Mouse (Mus musculus): ENCODE data around the gene Rcor1.

Gene Rcor1

DNA sequence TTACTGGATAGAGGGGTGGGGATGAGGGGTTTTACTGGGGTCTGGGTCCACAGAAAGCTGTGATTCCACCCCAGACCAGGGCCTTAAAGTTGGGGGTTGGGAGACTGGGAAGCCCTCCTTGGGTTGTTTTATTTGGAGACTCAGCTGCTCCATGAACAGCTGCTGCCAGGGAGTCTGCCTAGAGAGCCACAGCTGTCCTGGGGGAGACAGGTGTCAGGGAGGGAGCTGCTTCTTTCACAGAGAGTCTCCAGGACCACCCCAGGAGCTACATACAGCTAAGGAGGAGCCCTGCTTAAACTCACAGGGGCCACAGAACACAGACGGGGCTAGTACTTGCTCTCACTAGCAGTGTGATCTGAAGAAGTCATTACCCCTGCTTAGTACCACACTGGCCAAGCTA, 18.0 kb upstream of the Rcor1 start:
- DNase-seq (ENCODE audit: low spot score in 2 of 2): no peak

DNA sequence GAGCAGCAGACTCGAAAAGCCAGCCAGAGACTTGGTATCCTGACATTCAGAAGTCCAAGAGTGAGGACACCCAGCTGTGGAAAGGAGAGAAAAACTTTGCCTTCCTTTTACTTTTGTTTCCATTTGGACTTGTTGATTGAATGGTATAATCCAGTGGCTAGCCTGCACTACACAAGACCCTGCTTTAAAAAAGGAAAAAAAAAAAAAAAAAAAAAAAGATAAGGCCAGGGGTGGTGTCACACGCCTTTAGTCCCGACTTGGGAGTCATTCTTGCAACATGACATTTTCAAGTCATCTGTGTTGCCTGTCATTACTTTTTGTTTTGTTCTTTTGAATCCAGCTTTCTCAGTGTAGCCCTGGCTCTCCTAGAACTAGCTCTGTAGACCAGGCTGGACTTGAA, 17.6 kb upstream of the Rcor1 start:
- no peak for DNase-seq (ENCODE audit: low spot score in 2 of 2)

DNA sequence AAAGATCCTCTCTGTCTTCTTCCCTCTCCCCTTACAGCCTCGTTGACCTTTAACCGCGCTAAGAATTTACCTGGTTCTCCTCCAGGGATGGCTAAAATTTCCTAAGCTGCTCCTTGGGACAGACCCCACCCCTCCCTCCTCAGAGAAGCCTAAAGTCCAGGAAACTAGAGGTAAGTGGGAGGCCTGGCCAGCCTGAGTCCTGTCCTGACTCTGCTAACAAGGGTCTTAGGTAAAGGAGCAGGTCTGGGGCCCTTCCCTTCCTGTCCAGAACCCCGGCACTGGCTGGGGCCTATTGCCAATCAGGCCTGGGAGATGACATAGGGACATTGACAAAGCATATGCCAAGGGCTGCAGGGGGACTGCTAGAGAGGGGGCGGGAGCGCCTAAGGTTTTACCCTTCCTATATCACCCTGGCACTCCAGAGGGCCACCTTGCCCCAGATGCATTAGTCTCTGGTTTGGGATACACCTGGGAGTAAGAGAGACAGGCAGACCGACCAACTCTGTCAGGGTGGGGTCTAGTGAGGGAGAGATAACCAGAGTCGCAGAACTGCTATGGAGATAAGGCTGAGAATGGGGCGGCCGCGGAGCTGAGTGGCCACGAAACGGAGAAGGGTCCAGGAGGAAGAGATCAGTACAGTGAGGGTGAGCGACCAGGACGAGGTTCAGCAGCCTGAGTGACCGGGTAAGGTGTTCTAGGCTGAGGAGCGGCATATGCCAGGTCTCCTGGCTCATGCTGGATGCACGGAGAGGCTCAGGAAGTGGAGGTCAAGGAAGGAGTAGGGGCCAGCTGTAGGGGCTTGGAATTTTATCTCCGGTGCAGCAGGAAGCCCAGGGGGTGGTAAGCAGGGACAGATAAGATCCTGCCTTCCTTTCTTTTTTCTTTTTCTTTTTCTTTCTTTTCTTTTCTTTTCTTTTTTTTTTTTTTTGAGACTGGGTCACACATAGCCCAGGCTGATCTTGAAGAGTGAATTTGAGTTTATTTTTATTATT, 10.7 kb upstream of the Rcor1 start:
- DNase-seq (ENCODE audit: low spot score in 2 of 2): peak; percentile 52 to 70

DNA sequence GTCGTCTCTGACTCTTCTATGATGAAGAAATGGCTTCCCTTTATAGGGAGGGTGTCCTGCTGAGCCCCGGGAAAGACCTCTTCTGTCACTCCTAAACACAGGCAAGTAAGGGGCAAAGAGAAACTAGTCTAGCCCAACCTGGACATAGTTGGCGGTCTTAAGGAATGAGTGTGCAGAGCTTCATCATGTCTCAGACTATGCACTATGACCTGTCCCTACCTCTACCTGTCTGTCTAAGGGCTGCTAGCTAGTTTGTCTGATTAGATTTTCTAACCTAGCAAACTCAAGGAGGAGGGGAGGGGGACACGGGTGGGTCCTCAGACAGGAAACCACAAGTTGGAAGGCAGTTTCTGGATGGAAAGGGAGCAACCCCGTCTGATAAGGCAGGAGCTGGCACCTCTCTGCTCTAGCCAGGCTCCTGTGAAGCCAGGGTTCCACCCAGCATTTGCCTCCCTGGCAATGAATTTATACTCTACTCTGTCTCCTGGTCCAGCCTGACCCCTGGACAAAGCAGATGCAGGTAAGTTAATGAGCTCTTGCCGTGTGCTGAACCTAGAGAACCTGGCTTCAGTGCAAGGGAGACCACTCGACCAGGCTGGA, 9.8 kb upstream of the Rcor1 start:
- DNase-seq (ENCODE audit: low spot score in 2 of 2): no peak

DNA sequence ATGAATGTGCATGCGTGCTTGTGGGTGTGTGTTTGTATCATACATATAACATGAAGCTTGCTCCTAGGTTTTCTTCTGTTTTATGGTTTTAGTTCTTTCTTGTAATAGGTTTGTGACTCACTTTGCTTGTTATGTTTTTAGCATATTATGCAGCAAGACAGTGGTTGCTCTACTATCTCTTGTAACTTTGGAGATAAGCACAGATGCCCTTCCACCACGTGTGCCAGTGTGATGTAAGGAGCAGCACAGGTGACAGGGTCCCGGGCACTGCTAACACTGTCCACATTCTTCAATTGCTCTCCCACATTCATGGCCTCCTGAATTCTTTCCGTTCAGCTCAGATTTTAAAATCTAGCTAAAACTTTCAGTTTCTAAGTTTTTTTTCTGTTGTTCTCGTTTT, 6.3 kb upstream of the Rcor1 start:
- DNase-seq (ENCODE audit: low spot score in 2 of 2): no peak

DNA sequence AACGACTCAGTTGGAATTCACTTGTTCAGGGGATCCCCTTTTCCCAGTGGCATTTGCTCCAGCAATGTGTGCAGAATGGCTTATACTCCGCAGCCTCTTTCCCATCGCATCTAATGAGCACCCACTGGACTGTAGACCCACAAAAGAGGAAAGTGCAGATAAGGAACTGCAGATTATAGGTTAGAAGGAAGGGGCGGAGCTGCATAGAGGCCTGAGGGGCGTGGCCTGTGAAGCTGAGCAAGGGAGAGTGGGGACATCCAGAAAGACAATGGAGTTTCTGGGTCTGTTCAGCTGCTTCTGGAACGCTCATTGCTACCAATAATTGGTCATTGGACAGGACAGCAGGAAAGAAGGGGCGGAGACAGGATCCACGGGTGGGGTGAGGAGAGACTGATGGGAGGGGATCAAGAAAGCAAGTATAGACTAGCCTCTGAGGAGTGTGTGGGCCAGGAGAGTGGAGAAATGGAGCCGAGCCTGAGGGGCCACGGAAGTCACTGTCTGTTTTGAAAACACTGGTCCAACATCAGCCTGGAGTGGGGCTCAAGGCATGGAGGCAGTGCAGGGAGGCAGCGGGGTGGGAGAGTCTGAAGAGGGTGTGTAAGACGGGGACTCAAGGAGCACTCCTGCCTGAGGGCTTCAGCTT, 3.8 kb upstream of the Rcor1 start:
- DNase-seq (ENCODE audit: low spot score in 2 of 2): peak; percentile 78 to 84

DNA sequence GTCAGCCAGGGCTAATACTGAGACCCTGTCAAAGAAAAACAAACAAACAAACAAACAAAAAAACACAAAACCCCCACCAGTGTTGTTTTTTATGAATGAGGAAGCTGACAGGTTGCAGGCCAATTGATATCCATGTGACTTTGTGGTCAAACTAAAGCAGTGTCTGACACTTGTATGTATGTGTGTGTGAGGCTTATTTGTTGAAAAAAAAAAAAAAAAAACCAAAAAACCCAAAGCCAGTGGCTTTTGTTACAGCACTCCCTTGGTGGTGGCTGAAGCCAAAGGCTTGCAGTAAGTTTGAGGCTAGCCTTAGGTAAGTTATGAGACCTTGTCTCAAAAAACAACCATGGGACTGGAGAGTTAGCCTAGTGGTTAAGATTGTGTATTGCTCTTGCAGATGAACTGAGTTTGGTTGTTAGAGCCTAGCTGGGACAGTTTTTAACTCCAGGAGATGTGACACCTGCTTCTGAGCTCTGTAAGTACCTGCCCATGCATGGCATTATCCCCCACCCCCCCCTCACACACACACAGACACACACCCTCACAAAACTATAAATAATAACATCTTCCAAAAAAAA, 2.9 kb upstream of the Rcor1 start:
- DNase-seq (ENCODE audit: low spot score in 2 of 2): no peak

DNA sequence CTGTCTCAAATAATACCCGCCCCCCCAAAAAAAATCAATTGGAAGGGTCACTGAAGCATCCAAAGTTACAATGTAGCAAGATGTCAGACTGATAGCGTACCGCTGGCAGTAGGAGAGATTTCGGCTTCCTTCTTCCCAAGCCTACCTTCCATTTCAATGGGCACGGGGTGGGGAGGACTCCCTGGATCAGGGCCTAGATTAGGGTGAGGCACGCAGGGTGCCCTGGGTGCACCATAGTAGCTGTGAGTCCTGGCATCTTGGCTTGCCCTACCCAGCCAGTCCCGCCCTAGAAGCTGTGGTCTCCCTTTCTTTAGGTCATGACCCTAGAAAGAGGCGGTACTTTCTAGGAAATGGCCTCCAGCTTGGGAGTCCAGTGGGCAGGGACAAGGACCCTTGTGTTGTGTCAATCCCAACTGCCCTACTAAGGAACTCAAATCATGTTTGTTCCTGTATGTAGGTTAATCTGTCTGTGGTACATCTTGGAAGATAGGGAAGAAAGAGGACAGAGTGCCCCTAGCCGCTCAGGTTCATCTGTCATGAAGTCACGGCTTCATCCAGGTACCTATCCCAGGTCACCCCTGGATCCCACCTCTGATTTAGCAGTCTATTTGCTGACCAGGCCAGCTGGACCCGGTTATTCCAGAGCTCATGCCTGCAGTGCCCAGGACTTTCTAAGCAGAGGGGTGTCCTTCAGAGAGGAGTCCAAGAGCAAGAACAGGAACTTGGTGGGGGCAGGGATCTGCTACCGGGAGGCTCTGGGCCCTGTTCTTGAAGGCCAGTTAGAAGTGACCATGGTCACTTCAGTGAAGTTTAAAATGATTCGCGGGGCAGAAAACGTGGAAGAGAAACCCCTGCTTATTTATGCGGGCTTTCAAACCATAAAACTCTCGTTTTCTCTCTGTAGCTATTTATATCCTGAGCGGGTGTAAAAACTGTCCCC, 1.6 kb upstream of the Rcor1 start:
- peak; percentile 36 to 70 for DNase-seq (ENCODE audit: low spot score in 2 of 2)

DNA sequence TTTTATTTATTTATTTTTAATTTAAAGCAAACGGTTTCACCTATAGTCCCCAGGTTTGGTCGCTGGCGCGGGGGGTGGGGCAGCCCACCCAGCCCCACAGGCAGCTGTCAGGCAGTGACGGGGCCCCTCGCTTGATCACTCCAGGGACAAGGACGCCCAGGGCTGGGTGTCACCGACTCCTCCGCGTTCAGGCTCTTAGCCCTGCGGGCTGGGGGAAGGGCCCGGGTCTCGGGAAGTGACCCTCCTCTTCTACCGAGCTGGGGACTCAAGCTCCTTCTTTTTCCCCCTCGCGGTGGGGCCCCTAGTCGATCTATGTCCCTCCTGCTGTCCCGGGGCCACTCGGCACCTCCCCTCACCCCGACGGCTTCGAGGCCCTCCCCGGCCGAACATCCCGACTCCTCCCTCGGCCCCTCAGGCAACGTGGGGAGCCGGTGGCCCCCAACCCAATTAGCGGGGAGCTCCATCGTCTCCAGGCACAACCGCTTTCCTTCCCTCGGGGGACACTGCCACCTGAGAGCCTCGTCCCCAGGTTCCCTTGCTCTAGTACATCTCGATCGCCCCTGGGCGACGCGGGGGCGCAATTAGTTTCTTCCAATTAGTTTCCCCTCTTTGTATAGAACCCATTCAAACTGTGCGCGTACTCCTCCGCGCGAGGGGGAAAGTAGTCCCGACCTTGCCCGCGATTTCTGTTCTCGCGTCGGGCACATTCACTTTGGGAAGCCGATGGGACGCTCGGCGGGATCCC, 748 bp upstream of the Rcor1 start:
- DNase-seq (ENCODE audit: low spot score in 2 of 2): peak; percentile 69 to 86

DNA sequence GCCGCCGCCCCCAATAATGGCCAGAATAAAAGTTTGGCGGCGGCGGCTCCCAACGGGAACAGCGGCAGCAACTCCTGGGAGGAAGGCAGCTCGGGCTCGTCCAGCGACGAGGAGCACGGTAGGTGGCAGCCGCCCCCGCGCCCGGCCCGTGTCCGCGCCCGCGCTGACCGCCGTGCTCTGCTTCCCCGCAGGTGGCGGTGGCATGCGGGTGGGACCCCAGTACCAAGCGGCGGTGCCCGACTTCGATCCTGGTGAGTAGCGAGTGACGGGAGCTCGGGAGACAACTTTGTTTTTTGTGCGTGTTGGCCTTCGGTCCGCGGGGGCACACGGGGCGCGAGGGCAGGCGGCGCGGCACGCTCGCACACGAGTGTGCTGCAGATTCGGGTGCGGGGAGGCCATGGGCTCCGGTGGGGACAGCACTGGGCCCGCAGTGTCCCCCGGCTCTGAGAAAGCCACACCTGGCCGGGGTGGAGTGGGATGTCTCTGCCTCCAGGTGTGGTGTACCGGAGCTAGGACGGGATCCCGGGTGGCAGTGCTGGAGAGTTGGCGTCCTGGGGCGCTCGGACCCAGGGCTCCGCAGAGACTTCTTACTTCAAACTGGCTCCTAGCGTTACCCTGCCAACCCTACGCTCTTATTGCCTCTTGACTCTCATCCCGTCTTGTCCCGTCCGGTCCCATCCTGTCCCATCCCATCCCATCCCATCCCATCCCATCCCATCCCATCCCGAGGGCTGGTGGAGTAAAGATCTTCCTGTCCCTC, 800 bp downstream of the Rcor1 start:
- DNase-seq (ENCODE audit: low spot score in 2 of 2): peak; percentile 44 to 81

DNA sequence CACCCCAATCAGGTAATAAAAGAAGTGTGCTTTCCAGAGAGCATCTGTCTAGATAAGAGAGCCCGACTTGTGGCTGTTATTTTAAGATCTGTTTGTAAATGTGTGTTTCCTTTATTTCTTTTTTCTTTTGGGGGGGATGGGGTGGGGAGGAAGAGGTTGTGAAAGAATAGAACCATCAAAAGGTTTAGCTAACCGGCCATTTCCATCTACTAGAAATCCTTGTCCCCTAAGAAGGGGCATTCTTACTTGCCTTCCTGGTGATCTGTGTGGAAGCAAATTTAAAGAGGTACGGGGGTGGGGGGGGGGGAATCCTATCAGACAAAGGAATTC, 1.3 kb downstream of the Rcor1 start:
- no peak for DNase-seq (ENCODE audit: low spot score in 2 of 2)

DNA sequence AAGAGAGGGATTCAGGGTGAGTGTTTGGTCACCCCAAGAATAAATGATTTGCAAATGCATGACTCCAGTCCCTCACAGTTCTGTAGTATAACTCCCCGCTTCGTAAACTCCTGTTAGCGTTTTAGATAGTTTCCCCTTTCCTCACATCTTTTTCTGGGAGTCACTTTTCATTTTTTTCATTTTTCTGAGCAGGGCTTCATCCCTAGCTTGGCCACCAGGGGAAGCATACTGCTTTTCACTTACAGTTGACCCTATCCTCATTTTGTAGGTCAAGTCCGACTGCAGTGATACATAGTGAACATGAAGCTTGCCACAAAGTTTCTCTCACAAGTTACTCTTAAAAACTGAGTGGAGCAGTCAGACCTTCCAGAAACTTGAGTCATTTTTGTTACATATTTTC, 2.0 kb downstream of the Rcor1 start:
- no peak for DNase-seq (ENCODE audit: low spot score in 2 of 2)

DNA sequence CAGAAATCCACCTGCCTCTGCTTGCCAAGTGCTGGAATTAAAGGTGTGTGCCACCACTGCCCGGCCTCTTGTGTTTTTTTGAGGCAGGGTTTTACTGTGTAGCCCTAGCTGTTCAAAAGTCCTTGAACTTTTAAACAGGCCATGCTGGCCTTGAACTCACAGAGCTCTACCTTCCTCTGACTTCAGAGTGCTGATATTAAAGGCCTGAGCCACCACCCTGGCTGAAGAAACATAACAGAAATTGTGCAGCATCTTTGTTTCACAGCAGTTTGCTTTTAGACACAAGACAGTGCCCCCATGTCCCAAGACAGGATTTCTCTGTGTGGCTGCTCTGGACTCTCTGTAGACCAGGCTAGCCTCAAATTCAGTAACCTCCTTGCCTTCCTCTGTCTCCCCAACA, 3.2 kb downstream of the Rcor1 start:
- DNase-seq (ENCODE audit: low spot score in 2 of 2): no peak

DNA sequence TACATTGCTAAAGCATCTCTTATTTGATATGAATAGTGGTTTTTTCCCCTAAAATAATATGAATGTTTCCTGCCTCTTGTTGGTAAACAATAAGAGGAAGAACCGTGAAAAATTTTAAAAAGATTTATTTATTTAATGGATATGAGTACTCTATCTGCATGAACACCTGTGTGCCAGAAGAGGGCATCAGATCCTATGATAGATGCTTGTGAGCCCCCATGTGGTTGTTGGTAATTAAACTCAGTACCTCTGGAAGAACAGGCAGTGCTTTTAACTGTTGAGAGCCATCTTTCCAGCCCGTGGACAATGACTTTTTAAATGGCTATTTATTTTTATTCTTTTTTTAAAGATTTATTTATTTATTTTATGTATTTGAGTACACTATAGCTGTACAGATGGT, 5.7 kb downstream of the Rcor1 start:
- DNase-seq (ENCODE audit: low spot score in 2 of 2): no peak

DNA sequence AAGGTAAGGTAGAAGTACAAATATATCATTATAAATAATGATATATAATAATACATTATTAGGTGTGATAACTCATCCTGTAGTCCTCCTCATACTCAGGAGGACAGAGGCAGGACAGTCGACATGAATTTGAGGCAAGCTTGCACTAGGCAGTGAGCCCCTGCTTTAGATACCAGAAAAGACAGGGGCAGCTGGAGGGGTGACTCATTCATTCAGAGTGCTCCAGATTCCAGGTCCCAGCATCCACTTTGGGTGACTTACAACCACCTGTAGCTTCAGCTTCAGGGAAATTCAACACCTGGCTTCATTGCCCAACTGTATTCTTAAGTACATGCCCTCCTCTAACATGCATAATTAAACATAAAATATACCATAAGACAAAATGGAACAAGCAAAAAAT, 7.7 kb downstream of the Rcor1 start:
- DNase-seq (ENCODE audit: low spot score in 2 of 2): no peak

DNA sequence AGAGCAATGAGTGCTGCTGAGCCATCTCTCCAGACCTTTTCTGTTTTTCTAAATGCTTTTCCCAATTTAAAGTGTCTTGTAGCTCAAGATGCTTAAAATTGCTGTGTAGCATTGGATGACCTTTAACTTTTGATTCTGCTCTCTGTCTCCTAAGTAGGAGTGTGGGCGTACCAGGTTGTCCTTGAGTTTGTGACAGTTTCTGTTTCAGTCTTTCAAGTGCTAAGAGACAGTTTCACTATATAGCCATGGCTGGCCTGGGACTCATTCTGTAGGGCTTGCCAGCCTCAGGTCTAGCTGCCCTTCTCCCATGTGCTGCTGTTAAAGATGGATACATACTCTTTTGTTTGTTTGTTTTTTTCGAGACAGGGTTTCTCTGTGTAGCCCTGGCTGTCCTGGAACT, 9.1 kb downstream of the Rcor1 start:
- DNase-seq (ENCODE audit: low spot score in 2 of 2): no peak

DNA sequence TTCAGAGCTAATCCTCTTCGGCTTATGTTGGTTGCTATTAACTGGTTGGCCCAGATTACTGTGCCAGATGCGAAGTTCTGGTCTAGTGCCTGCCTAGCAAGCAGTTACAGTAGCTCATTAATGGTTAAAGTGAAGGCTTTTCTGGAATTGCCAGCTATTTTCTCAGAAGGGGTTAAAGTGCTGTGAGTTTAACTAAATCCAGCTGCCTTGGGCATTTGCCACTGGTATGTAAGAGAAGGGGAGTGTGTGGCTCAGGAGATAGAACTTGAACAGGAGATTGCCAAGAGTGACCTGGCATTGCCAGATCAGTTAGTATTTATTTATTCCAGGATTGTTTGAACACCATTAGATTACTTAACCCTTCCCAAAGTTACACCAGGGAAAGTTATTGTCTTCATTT, 11.1 kb downstream of the Rcor1 start:
- no peak for DNase-seq (ENCODE audit: low spot score in 2 of 2)

DNA sequence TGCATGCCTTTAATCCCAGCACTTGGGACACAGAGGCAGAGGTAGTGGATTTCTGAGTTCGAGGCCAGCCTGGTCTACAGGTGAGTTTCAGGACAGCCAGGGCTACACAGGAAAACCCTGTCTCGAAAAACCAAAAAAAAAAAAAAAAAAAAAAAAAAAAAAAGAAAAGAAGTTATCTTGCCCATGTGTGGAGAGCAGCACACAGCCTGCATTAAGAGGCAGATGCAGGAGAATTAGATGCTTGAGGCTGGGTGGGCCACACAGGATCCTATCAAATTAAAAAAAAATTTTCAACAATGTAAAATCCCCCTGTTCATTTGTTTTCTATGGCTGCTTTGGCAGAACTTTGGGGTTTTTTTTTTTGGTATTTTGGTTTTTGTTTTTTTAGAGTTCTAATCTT, 24.2 kb downstream of the Rcor1 start:
- DNase-seq (ENCODE audit: low spot score in 2 of 2): no peak

DNA sequence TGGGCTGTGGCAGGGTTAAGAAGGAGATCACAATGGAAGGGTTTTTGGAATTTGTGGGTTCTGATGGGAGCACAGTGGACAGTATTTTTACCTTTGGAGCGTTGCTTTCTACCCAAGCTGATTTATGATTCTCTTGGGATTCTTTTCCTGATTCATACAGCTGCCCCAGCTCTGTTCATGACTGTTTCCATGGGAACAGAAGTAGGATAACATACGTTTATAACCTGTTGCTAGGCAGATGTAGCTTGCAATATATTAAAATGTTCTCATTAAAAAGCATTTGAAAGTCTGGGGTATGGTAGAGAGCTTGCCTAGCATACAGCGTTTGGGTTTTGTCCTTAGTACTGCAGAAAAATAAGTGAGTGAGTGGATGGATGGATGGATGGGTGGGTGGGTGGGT, 25.1 kb downstream of the Rcor1 start:
- DNase-seq (ENCODE audit: low spot score in 2 of 2): no peak

DNA sequence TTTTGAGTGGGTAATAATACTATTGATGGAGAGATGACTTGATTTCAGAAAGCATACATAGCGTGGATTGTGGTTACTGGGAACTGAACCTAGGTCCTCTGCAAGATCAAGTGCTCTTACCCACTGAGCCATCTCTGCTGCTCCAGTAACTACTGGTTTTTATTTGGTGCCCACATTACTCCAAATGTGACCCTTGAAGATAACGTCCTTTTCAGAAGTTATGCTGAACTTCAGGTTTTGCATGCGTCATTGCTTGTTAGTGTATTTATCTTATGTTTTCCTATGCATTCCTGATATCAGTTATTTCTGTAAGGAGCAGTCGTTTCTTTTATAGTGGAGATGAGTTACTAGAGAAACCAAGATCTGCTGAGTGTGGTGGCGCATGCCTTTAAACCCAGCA, 26.2 kb downstream of the Rcor1 start:
- DNase-seq (ENCODE audit: low spot score in 2 of 2): no peak

Data from spleen, postnatal 4 days (tissue).